Comparison of ENCODE assay signal across 19 mouse cellular contexts in the genomic region with DNA sequence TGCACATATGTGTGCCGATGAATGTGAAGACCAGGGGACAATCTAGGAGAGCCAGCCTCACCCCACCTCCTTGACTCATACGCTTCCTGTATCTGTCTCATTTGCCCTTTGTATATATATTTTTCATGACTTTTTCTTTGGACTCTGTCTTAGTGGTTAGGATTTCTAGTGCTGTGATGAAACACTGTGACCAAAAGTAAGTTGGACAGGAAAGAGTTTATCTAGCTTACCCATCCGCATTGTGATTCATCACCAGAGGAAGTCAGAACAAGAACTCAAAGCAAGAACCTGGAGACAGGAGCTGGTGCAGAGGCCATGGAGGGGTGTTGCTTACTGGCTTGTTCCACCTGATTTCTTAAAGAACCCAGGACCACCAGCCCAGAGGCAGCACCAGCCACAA.
DNase-seq lines count a peak whose midpoint lies in the region; ATAC-seq lines count a peak whose summit lies in the region.
"Had no signal": no experiment of that assay in that cellular context is flagged by ENCODE, and none has a peak within 500 bp of the region (broad histone marks: within the 10 kb centered on the region; RNA-seq: fewer than 3 reads in every experiment).

No protein-coding gene starts in this region.

- H3K27me3 ChIP-seq in midbrain, embryonic 15.5 days (replicated peaks): no peaks in the 10 kb centered on the region
- no peaks in the 10 kb centered on the region for H3K27me3 ChIP-seq in midbrain, embryonic 11.5 days (ENCODE audit: control insufficient read depth, insufficient read depth, low read length)
- H3K27me3 ChIP-seq: embryonic facial prominence, embryonic 12.5 days; forebrain, embryonic 13.5 days; forebrain, embryonic 15.5 days had no signal

- no peak overlapping the region for H3K4me3 ChIP-seq in midbrain, embryonic 15.5 days
- no peak overlapping the region for H3K4me3 ChIP-seq in midbrain, embryonic 11.5 days (ENCODE audit: low read depth, low read length)
- H3K4me3 ChIP-seq: embryonic facial prominence, embryonic 10.5 days; embryonic facial prominence, embryonic 12.5 days; forebrain, embryonic 13.5 days; forebrain, embryonic 15.5 days had no signal

- 90% methylated on average over 3 of the region's 3 CpGs for WGBS in midbrain, embryonic 15.5 days
- 97% methylated on average over 3 of the region's 3 CpGs for WGBS in midbrain, embryonic 11.5 days

- H3K9ac ChIP-seq in midbrain, embryonic 15.5 days: no peak overlapping the region
- no peak overlapping the region for H3K9ac ChIP-seq in midbrain, embryonic 11.5 days (ENCODE audit: low read length)
- H3K9ac ChIP-seq: embryonic facial prominence, embryonic 12.5 days; forebrain, embryonic 13.5 days; forebrain, embryonic 15.5 days; forebrain, postnatal 0 days had no signal

- H3K27ac ChIP-seq in midbrain, embryonic 15.5 days: 0 out of 2 replicates have a peak overlapping the region, but pooled peaks have one; percentile 21
- H3K27ac ChIP-seq in midbrain, embryonic 11.5 days (ENCODE audit: low read depth, low read length): no peak overlapping the region
- H3K27ac ChIP-seq: embryonic facial prominence, embryonic 10.5 days; embryonic facial prominence, embryonic 12.5 days; forebrain, embryonic 13.5 days; forebrain, embryonic 15.5 days had no signal

- H3K4me2 ChIP-seq in midbrain, embryonic 15.5 days: no peak overlapping the region
- H3K4me2 ChIP-seq in midbrain, embryonic 11.5 days: no peak overlapping the region
- H3K4me2 ChIP-seq: embryonic facial prominence, embryonic 12.5 days; forebrain, embryonic 13.5 days had no signal

- H3K4me1 ChIP-seq in midbrain, embryonic 15.5 days: peaks cover 2% of the 10 kb centered on the region
- H3K4me1 ChIP-seq in midbrain, embryonic 11.5 days (ENCODE audit: control insufficient read depth, insufficient read depth, low read length): no peaks in the 10 kb centered on the region
- H3K4me1 ChIP-seq: embryonic facial prominence, embryonic 10.5 days had no signal

- ATAC-seq in midbrain, embryonic 15.5 days (replicated peaks): no peak
- ATAC-seq in midbrain, embryonic 11.5 days (ENCODE audit: low FRiP score): no peak
- peak; percentile 78 for ATAC-seq in granulocyte monocyte progenitor cell, adult 5-6 weeks (replicated peaks; ENCODE audit: poor library complexity, severe bottlenecking)
- peak; percentile 89 for ATAC-seq in megakaryocyte progenitor cell, adult 5-6 weeks (replicated peaks; ENCODE audit: poor library complexity)
- ATAC-seq: forebrain, embryonic 13.5 days; forebrain, embryonic 15.5 days had no signal

- no peaks in the 10 kb centered on the region for H3K36me3 ChIP-seq in midbrain, embryonic 15.5 days (replicated peaks)
- no peaks in the 10 kb centered on the region for H3K36me3 ChIP-seq in midbrain, embryonic 11.5 days (ENCODE audit: control insufficient read depth, insufficient read depth, low read length)
- H3K36me3 ChIP-seq: embryonic facial prominence, embryonic 12.5 days; forebrain, embryonic 15.5 days had no signal

- DNase-seq in midbrain, embryonic 11.5 days (ENCODE audit: low spot score, missing footprints): no peak
- DNase-seq in 416B (ENCODE audit: low read depth): peak; percentile 89
- no peak for DNase-seq in heart, adult 18-20 months
- DNase-seq in testis, postnatal 14 days (ENCODE audit: low spot score): no peak
- no peak for DNase-seq in urinary bladder, adult 2 months (ENCODE audit: low spot score)
- DNase-seq: adrenal gland, adult 2 months; adrenal gland, postnatal 10 days; adrenal gland, postnatal 25 days; cerebellum, adult 11-12 months; cerebellum, adult 2 months; cerebellum, adult 9-10 months had no signal

- no peaks in the 10 kb centered on the region for H3K9me3 ChIP-seq in midbrain, embryonic 15.5 days
- no peaks in the 10 kb centered on the region for H3K9me3 ChIP-seq in midbrain, embryonic 11.5 days (ENCODE audit: control insufficient read depth, low read length)
- H3K9me3 ChIP-seq: embryonic facial prominence, embryonic 12.5 days; forebrain, embryonic 13.5 days; forebrain, embryonic 15.5 days had no signal

Comparison
In these comparisons a context has a peak if more than half of its experiments do, and no peak if none do; other contexts are left out.
1. ATAC-seq: peak in granulocyte monocyte progenitor cell, adult 5-6 weeks (single experiment) and megakaryocyte progenitor cell, adult 5-6 weeks (single experiment); none in midbrain, embryonic 15.5 days (single experiment) and midbrain, embryonic 11.5 days (single experiment).